Mouse (Mus musculus): Measurements from ENCODE around the gene Kcnn1. TPM values are rescaled to one million over a fixed set of nuclear protein-coding genes. Genes with fewer than 3 reads are reported as not detected.
"Not testable (repeated sequence)": the region's sequence is repeated elsewhere in the genome, so short reads cannot be mapped to it uniquely, and the experiment has no call there.

Kcnn1 gene
- total RNA-seq, 2 experiments from 2014 or later: 17.4 to 18.3 TPM

GRCm38 (mm10) chr8:70897681-70898413 is 34.8 kb upstream of the Kcnn1 start:
- Histone ChIP-seq H3K4me3 (peak overlapping the region; percentile 97), H3K27ac (peak overlapping the region; percentile 88)
- peak; percentile 83 to 87 for DNase-seq (ENCODE audit: low spot score in 2 of 2)
- peak; percentile 86 for TF ChIP-seq CTCF (conservative IDR thresholded peaks at IDR 0.05)

GRCm38 (mm10) chr8:70897021-70897680 is 34.1 kb upstream of the Kcnn1 start, which contains the start of gene Rpl18a:
Rpl18a (minus strand) TSS chr8:70897412.
- peak within 1 kb of the TSS; percentile 95 for H3K27ac ChIP-seq
- peak; percentile 93 to 99 for DNase-seq (ENCODE audit: low spot score in 2 of 2)
- peak; percentile 46 for TF ChIP-seq CTCF (conservative IDR thresholded peaks at IDR 0.05)
- H3K4me3 ChIP-seq: peak within 1 kb of the TSS; percentile 97

GRCm38 (mm10) chr8:70896316-70897020 is 33.4 kb upstream of the Kcnn1 start:
- Histone ChIP-seq H3K4me3 (peak overlapping the region; percentile 97), H3K27ac (peak overlapping the region; percentile 95)
- no peak for TF ChIP-seq CTCF (conservative IDR thresholded peaks at IDR 0.05)
- DNase-seq (ENCODE audit: low spot score in 2 of 2): no peak

- peak overlapping the region; percentile 97 for H3K4me3 ChIP-seq
- DNase-seq (ENCODE audit: low spot score in 2 of 2); H3K27ac ChIP-seq: not testable (repeated sequence)
These were observed 32.7 kb upstream of the Kcnn1 start for GRCm38 (mm10) chr8:70895571-70896259.

- DNase-seq (ENCODE audit: low spot score in 2 of 2): no peak
- no peak overlapping the region for H3K4me3 ChIP-seq
- no peak for TF ChIP-seq CTCF (conservative IDR thresholded peaks at IDR 0.05)
- no peak overlapping the region for H3K27ac ChIP-seq
These were observed 31.9 kb upstream of the Kcnn1 start for GRCm38 (mm10) chr8:70894771-70895545.

- Histone ChIP-seq H3K4me3 (no peak overlapping the region), H3K27ac (no peak overlapping the region)
- DNase-seq (ENCODE audit: low spot score in 2 of 2): no peak
- no peak for TF ChIP-seq CTCF (conservative IDR thresholded peaks at IDR 0.05)
These were observed 31.3 kb upstream of the Kcnn1 start for GRCm38 (mm10) chr8:70894385-70894720.

- H3K4me3 ChIP-seq: no peak overlapping the region
- peak; percentile 83 for TF ChIP-seq CTCF (conservative IDR thresholded peaks at IDR 0.05)
- peak in 1 of 2 experiments; percentile 67 for DNase-seq (ENCODE audit: low spot score in 2 of 2)
- H3K27ac ChIP-seq: no peak overlapping the region
These were observed 30.8 kb upstream of the Kcnn1 start for GRCm38 (mm10) chr8:70893656-70894384.

GRCm38 (mm10) chr8:70892896-70893655 is 30.0 kb upstream of the Kcnn1 start:
- no peak for DNase-seq (ENCODE audit: low spot score in 2 of 2)
- no peak for TF ChIP-seq CTCF (conservative IDR thresholded peaks at IDR 0.05)
- Histone ChIP-seq H3K27ac (no peak overlapping the region), H3K4me3 (no peak overlapping the region)

GRCm38 (mm10) chr8:70892022-70892895 is 29.2 kb upstream of the Kcnn1 start, which contains the start of gene Slc5a5:
Slc5a5 (minus strand) TSS chr8:70892757.
- no peak for TF ChIP-seq CTCF (conservative IDR thresholded peaks at IDR 0.05)
- no peak for DNase-seq (ENCODE audit: low spot score in 2 of 2)
- H3K4me3 ChIP-seq: no peak within 1 kb of the TSS
- no peak within 1 kb of the TSS for H3K27ac ChIP-seq

- Histone ChIP-seq H3K27ac (no peak overlapping the region), H3K4me3 (no peak overlapping the region)
- DNase-seq (ENCODE audit: low spot score in 2 of 2): no peak
- TF ChIP-seq CTCF (conservative IDR thresholded peaks at IDR 0.05): no peak
These were observed 28.3 kb upstream of the Kcnn1 start for GRCm38 (mm10) chr8:70891356-70891755.

All from layer of hippocampus, adult 2 months (tissue).